8 mouse cellular contexts compared by ENCODE assay signal in genomic region chr1:34849745-34850342, GRCm38 (mm10). TPM values are rescaled to one million over a fixed set of nuclear protein-coding genes. Genes with fewer than 3 reads are reported as not detected.
DNase-seq lines count a peak whose midpoint lies in the region; ATAC-seq and TF ChIP-seq lines count a peak whose summit lies in the region.

Plekhb2 (plus strand) TSS chr1:34849976.

- H3K9ac ChIP-seq in heart, embryonic 13.5 days = peak within 1 kb of the TSS; percentile 94
- H3K9ac ChIP-seq in kidney, postnatal 0 days (ENCODE audit: low read depth, low read length) = peak within 1 kb of the TSS; percentile 84
- peak within 1 kb of the TSS; percentile 95 for H3K9ac ChIP-seq in liver, adult 2 months (ENCODE audit: low read depth, low read length)

- no peak for TF ChIP-seq CTCF in kidney, postnatal 0 days (IDR thresholded peaks at IDR 0.05; ENCODE audit: low read depth)
- TF ChIP-seq CTCF in liver, adult 2 months (IDR thresholded peaks at IDR 0.05; ENCODE audit: low read depth, low read length) = no peak

- no peaks in the 10 kb centered on the region for H3K9me3 ChIP-seq in heart, embryonic 13.5 days
- H3K9me3 ChIP-seq in kidney, postnatal 0 days (replicated peaks; ENCODE audit: low read length) = no peaks in the 10 kb centered on the region

- H3K27ac ChIP-seq in brown adipose tissue, adult 24 weeks (replicated peaks; ENCODE audit: low read depth, low read length) = peak within 1 kb of the TSS; percentile 74
- peak within 1 kb of the TSS; percentile 29 for H3K27ac ChIP-seq in heart, embryonic 13.5 days (replicated peaks)
- peak within 1 kb of the TSS; percentile 78; the same call in 1 of the 2 replicates for H3K27ac ChIP-seq in kidney, postnatal 0 days
- peak within 1 kb of the TSS; percentile 55; the same call in 1 of the 2 replicates for H3K27ac ChIP-seq in liver, adult 2 months (replicated peaks; ENCODE audit: insufficient read depth, low read depth, low read length)

- no peaks in the 10 kb centered on the region for H3K4me1 ChIP-seq in brown adipose tissue, adult 24 weeks (ENCODE audit: control insufficient read depth, insufficient read depth, insufficient read length, low read length)
- peaks cover 32% of the 10 kb centered on the region for H3K4me1 ChIP-seq in heart, embryonic 13.5 days
- peaks cover 19% of the 10 kb centered on the region; the same call in 1 of the 2 replicates for H3K4me1 ChIP-seq in kidney, postnatal 0 days (replicated peaks; ENCODE audit: insufficient read depth, low read length)
- H3K4me1 ChIP-seq in liver, adult 2 months (ENCODE audit: control insufficient read depth, insufficient read depth, low read length) = peaks cover 3% of the 10 kb centered on the region; the same call in 1 of the 2 replicates

- H3K4me3 ChIP-seq in brown adipose tissue, adult 24 weeks (ENCODE audit: insufficient read depth, low read depth, low read length) = peak within 1 kb of the TSS; percentile 72
- peak within 1 kb of the TSS; percentile 82 for H3K4me3 ChIP-seq in heart, embryonic 13.5 days
- peak within 1 kb of the TSS; percentile 64 for H3K4me3 ChIP-seq in kidney, postnatal 0 days (replicated peaks; ENCODE audit: low read depth, low read length)
- peak within 1 kb of the TSS; percentile 78 for H3K4me3 ChIP-seq in liver, adult 2 months (ENCODE audit: insufficient read depth, low read depth, low read length)

- H3K4me2 ChIP-seq in heart, embryonic 13.5 days = peak within 1 kb of the TSS; percentile 80
- H3K4me2 ChIP-seq in kidney, postnatal 0 days (ENCODE audit: low read length) = peak within 1 kb of the TSS; percentile 90

- TF ChIP-seq POLR2A in liver, adult 2 months (IDR thresholded peaks at IDR 0.05; ENCODE audit: extremely low read depth, insufficient read depth, low read length) = no peak

- no peaks in the 10 kb centered on the region for H3K79me2 ChIP-seq in liver, adult 2 months (ENCODE audit: control insufficient read depth, insufficient read depth, low read length)

- peak; percentile 99 for ATAC-seq in erythroid progenitor cell, adult 5-6 weeks (replicated peaks; ENCODE audit: low FRiP score, poor library complexity, severe bottlenecking)
- peak; percentile 74; the same call in 1 of the 2 replicates for ATAC-seq in heart, embryonic 13.5 days (ENCODE audit: extremely low read depth, insufficient number of reproducible peaks, low FRiP score, low TSS enrichment)
- peak; percentile 83 for ATAC-seq in kidney, postnatal 0 days (replicated peaks; ENCODE audit: low FRiP score, low read depth)
- peak; percentile 56 for ATAC-seq in monocyte, adult 5-6 weeks (replicated peaks; ENCODE audit: insufficient number of reproducible peaks, low FRiP score, low TSS enrichment, poor library complexity, severe bottlenecking)

- DNase-seq in CD4-positive, CD25-positive, alpha-beta regulatory T cell, adult 2 months (ENCODE audit: low read depth, low spot score) = peak; percentile 93
- peak; percentile 80 for DNase-seq in kidney, postnatal 0 days (ENCODE audit: low spot score)
- DNase-seq in liver, adult 2 months (ENCODE audit: extremely low read depth, low read depth, low spot score) = peak; percentile 67
- DNase-seq in spleen, postnatal 36 days (ENCODE audit: low spot score in 2 of 2) = peak; percentile 86 to 89

- H3K36me3 ChIP-seq in heart, embryonic 13.5 days = no peaks in the 10 kb centered on the region
- H3K36me3 ChIP-seq in kidney, postnatal 0 days (ENCODE audit: insufficient read depth, low read length) = no peaks in the 10 kb centered on the region
- H3K36me3 ChIP-seq in liver, adult 2 months (ENCODE audit: control insufficient read depth, insufficient read depth, low read length) = no peaks in the 10 kb centered on the region

- H3K27me3 ChIP-seq in heart, embryonic 13.5 days (replicated peaks) = no peaks in the 10 kb centered on the region
- no peaks in the 10 kb centered on the region for H3K27me3 ChIP-seq in kidney, postnatal 0 days (ENCODE audit: insufficient read depth, low read length)
- no peaks in the 10 kb centered on the region for H3K27me3 ChIP-seq in liver, adult 2 months (ENCODE audit: control insufficient read depth, insufficient read depth, low read length)

- WGBS in heart, embryonic 13.5 days = 3% methylated on average over 38 of the region's 40 CpGs
- under 1% methylated on average over 38 of the region's 40 CpGs for WGBS in kidney, postnatal 0 days
- WGBS in liver, adult 2 months = under 1% methylated on average over 39 of the region's 40 CpGs

RNA-seq across cellular contexts. Expression of gene Plekhb2, which starts in this region (rescaled TPM):
- 52.5 and 62.4 TPM in 2 replicates for polyA plus RNA-seq in brown adipose tissue, adult 24 weeks (2012; ENCODE audit: insufficient read depth, insufficient read length, missing spikeins)
- 8.0 and 26.7 TPM in 2 replicates for total RNA-seq in erythroid progenitor cell, adult 5-6 weeks (2015; ENCODE audit: low replicate concordance)
- 2.5 and 2.7 TPM in 2 replicates for total RNA-seq in erythroid progenitor cell, adult 5-6 weeks (2017; ENCODE audit: low replicate concordance)
- 56.3 and 61.6 TPM in 2 replicates for polyA plus RNA-seq in heart, embryonic 13.5 days (2015; fragmentation: Nextera tagmentation; extraction: Ambion mirVana)
- 61.2 and 74.8 TPM in 2 replicates for polyA plus RNA-seq in kidney, postnatal 0 days (2015; fragmentation: Nextera tagmentation; extraction: Ambion mirVana)
- total RNA-seq in liver, adult 2 months (2014; rRNA removed) = 10.6 and 12.8 TPM in 2 replicates
- 6.7 and 14.5 TPM in 2 replicates for polyA plus RNA-seq in liver, adult 2 months (2012; rRNA removed)
- 32.1 to 49.0 TPM (median 41.0 TPM) in 3 replicates for total RNA-seq in monocyte, adult 5-6 weeks (2017)

Comparison
In these comparisons a context has a peak if more than half of its experiments do, and no peak if none do; other contexts are left out.
1. Peak in every context shown above with its lines: DNase-seq, ATAC-seq, H3K4me3 ChIP-seq and H3K27ac ChIP-seq.